Mouse (Mus musculus): Measurements from ENCODE around the gene Slc1a7. TPM values are rescaled to one million over a fixed set of nuclear protein-coding genes. Genes with fewer than 3 reads are reported as not detected.
A peak's percentile ranks its signal among the peaks of the same experiment; 100 is the strongest.

Slc1a7 gene
- total RNA-seq, 2 experiments from 2014 or later, result not detected

- ATAC-seq (ENCODE audit: poor library complexity, severe bottlenecking), result no peak
These were observed 77.3 kb downstream of the Slc1a7 start for GRCm38 (mm10) chr4:108045136-108046107.

DNA sequence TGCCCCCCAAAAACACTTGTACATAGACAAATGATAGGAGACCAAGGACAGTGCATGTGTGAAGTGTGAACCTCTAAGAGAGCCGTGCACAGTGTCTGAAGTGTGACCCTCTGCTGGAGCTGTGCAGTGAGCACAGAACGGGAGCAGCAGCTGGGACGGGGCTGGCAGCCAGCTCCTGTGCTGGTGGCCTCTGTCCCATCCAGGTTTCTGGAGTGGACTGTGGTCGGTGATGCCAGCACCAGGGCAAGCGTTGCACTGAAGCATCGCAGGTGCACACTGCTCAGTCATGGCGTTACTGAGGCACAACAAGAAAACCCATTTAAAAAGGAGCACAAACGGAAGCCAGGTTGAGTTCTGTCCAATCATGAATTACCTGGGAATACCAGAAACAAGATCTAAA is 78.0 kb downstream of the Slc1a7 start:
- no peak for ATAC-seq (ENCODE audit: poor library complexity, severe bottlenecking)

GRCm38 (mm10) chr4:108051687-108052274 is 83.6 kb downstream of the Slc1a7 start:
- no peak for ATAC-seq (ENCODE audit: poor library complexity, severe bottlenecking)

- no peak for ATAC-seq (ENCODE audit: poor library complexity, severe bottlenecking)
These were observed 84.5 kb downstream of the Slc1a7 start for GRCm38 (mm10) chr4:108052673-108053072.

DNA sequence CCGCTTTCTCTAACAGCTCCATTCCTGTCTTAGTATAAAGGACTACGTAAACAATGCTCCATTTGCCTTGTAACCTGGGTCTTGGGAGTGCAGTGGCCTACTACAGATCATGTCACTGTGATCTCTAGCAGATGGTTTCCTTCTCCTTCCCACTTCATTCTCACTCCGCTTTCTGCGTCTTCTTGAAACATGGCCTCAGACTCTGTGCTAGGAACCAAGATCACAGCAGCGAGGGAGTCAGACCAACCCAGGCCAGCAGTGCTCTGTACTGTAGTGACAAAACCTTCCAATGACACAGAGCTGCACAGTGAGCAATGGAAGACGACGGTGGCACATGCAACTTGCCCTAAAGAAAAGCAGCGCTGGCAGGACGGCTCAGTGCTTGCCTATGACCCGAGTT is 87.7 kb downstream of the Slc1a7 start:
- no peak for ATAC-seq (ENCODE audit: poor library complexity, severe bottlenecking)

GRCm38 (mm10) chr4:108057247-108057646 is 89.1 kb downstream of the Slc1a7 start:
- no peak for ATAC-seq (ENCODE audit: poor library complexity, severe bottlenecking)

- ATAC-seq (ENCODE audit: poor library complexity, severe bottlenecking), result no peak; the same call in 1 of the 2 replicates
These were observed 90.0 kb downstream of the Slc1a7 start for GRCm38 (mm10) chr4:108058166-108058565.

DNA sequence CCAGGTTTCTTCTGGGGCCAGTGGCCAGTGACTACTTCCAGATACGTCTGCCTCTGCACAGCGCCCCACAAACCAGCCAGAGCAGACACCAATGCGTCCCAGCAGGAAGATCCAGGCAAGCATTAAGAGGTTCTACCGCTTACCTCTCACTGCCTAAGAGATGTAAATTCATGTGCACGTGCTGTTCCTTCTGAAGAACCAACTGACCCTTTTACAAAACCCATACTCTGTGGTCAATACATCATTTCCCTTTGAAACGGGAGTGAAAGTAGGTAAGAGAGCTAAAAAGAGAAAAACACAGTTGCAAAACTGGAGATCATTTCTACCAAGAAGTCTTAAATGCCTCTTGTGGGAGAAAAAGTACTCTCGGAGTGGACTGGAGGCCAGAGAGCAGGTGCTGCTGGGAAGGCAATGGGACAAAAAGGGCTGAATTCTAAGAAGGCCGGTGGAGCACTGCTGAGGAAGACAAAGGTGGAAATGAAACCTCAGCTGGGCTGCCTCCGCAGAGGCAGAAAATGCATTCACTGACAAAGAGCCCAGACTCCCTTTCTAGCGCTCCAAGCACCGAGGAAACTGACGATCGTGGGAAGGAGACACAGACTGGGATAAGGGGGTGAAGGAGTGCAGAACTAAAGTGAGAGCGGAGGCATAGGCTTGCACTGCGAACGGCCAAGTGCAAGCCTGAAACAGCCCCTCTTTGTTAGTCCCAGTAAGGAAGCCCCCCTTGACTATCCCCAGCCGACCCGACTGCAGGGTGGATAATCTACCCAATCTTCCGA is 91.7 kb downstream of the Slc1a7 start:
- peak; percentile 68 for ATAC-seq (ENCODE audit: poor library complexity, severe bottlenecking)

- no peak for ATAC-seq (ENCODE audit: poor library complexity, severe bottlenecking)
These were observed 92.6 kb downstream of the Slc1a7 start for GRCm38 (mm10) chr4:108060774-108061173.

GRCm38 (mm10) chr4:108062524-108062923 is 94.4 kb downstream of the Slc1a7 start:
- no peak for ATAC-seq (ENCODE audit: poor library complexity, severe bottlenecking)

Other genes starting within 250 kb of the Slc1a7 start
- 4.9 and 6.7 TPM in 2 replicates for gene Lrp8, start 166.1 kb upstream of the Slc1a7 start, total RNA-seq (2015)
- gene Lrp8, start 166.1 kb upstream of the Slc1a7 start, total RNA-seq (2017), result 5.0 and 6.3 TPM in 2 replicates
- gene Magoh, start 88.6 kb upstream of the Slc1a7 start, total RNA-seq (2015), result 131 and 134 TPM in 2 replicates
- 208 and 218 TPM in 2 replicates for gene Magoh, start 88.6 kb upstream of the Slc1a7 start, total RNA-seq (2017)
- 34.7 and 36.0 TPM in 2 replicates for gene 0610037L13Rik, start 78.5 kb upstream of the Slc1a7 start, total RNA-seq (2015)
- 33.6 and 34.7 TPM in 2 replicates for gene 0610037L13Rik, start 78.5 kb upstream of the Slc1a7 start, total RNA-seq (2017)
- 19.3 and 24.5 TPM in 2 replicates for gene Cpt2, start 44.7 kb upstream of the Slc1a7 start, total RNA-seq (2015)
- gene Cpt2, start 44.7 kb upstream of the Slc1a7 start, total RNA-seq (2017), result 16.7 and 26.7 TPM in 2 replicates
- gene Podn, start 128.1 kb downstream of the Slc1a7 start, total RNA-seq (2015), result not detected in 2 replicates
- not detected in 2 replicates for gene Podn, start 128.1 kb downstream of the Slc1a7 start, total RNA-seq (2017)
- 327 TPM in 2 replicates for gene Scp2, start 176.7 kb downstream of the Slc1a7 start, total RNA-seq (2015)
- gene Scp2, start 176.7 kb downstream of the Slc1a7 start, total RNA-seq (2017), result 470 and 494 TPM in 2 replicates
- not detected in 2 replicates for gene Echdc2, start 197.1 kb downstream of the Slc1a7 start, total RNA-seq (2015)
- gene Echdc2, start 197.1 kb downstream of the Slc1a7 start, total RNA-seq (2017), result 1.1 and 1.2 TPM in 2 replicates
- gene Zyg11a, start 249.7 kb downstream of the Slc1a7 start, total RNA-seq (2015), result not detected in 2 replicates
- not detected in 2 replicates for gene Zyg11a, start 249.7 kb downstream of the Slc1a7 start, total RNA-seq (2017)

All from megakaryocyte, adult 5-6 weeks (primary cell).